Mouse (Mus musculus): ENCODE measurements at regions not wholly inside any gene's neighbourhood (a gene's known extent, or its start where the extent isn't known, plus 50 kb on each side); places are given as distances from the start of the nearest gene placed in this dataset.
A peak's percentile ranks its signal among the peaks of the same experiment; 100 is the strongest.

DNA sequence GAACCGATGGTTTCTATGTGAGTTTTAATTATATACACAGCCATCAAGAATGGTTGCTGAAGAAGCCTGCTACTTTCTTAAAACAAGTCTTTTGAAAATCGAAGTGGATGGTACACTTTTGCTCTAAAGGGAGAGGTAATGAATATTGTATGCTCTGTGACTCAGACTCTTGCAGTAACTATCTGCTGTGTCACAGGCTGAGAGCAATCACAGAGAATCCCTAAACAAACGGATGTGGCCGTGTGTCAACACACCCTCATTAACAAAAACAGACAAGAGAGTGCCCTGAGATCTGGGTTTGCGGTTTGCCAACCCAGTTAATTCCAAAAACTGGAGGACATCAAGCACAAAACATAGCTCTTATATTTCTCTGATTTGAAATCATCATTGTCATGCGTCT is 292.1 kb upstream of the Mmadhc start:
- Histone ChIP-seq H3K27me3 (replicated peaks; ENCODE audit: control insufficient read depth, insufficient read depth, low read length) (no peaks in the 10 kb centered on the region), H3K36me3 (ENCODE audit: control insufficient read depth, insufficient read depth) (no peaks in the 10 kb centered on the region), H3K27ac (ENCODE audit: low read length) (no peak overlapping the region), H3K4me3 (replicated peaks; ENCODE audit: low read length) (no peak overlapping the region), H3K4me1 (replicated peaks; ENCODE audit: control insufficient read depth, insufficient read depth, low read length) (peaks cover 10% of the 10 kb centered on the region), H3K4me2 (ENCODE audit: low read length) (no peak overlapping the region), H3K9me3 (ENCODE audit: control insufficient read depth, low read length) (no peaks in the 10 kb centered on the region), H3K9ac (replicated peaks; ENCODE audit: low read depth, low read length) (no peak overlapping the region)
- ATAC-seq: no peak
- WGBS: 71% methylated on average over 6 of the region's 6 CpGs

DNA sequence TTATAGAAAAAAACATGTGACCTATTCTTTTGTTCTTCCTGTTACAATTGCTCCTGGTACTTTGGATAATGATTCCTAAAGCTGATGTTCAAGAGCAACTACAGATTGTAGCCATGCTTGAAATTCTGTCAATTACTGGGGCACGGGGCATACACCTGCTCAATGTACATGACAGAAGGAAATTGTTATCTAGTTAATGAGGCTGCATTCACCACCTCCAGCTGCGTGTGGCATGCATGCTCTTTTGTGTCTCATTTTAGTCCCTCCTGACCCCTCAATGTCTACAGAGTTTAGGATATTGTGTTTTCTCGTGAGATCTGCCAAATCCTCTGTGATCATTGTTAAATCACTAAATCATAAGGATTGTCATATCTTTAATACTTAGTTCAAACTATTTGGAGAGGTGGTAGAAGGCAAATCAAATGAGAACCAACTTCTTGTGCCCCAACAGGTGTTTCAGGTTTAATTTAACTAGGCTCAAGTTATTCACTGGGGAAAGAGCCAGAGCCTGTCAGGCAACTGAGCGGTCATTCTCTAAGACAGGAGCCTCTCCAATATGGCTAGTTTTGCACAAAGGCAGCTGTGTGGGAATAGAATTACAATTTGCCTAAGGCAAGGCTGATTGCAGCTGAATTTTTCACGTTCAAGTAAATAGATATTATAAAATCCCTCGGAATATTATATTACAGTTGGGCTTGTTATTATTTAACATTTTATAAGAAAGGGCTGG is 289.9 kb upstream of the Mmadhc start:
- H3K27me3 ChIP-seq (replicated peaks; ENCODE audit: control insufficient read depth, insufficient read depth, low read length): no peaks in the 10 kb centered on the region
- H3K9ac ChIP-seq (replicated peaks; ENCODE audit: low read depth, low read length): no peak overlapping the region
- no peaks in the 10 kb centered on the region for H3K9me3 ChIP-seq (ENCODE audit: control insufficient read depth, low read length)
- no peak overlapping the region for H3K4me3 ChIP-seq (replicated peaks; ENCODE audit: low read length)
- no peak overlapping the region for H3K27ac ChIP-seq (ENCODE audit: low read length)
- H3K4me2 ChIP-seq (ENCODE audit: low read length): no peak overlapping the region
- H3K4me1 ChIP-seq (replicated peaks; ENCODE audit: control insufficient read depth, insufficient read depth, low read length): peaks cover 10% of the 10 kb centered on the region
- no peaks in the 10 kb centered on the region for H3K36me3 ChIP-seq (ENCODE audit: control insufficient read depth, insufficient read depth)
- ATAC-seq: peak; percentile 66
- 25% methylated on average over 6 of the region's 6 CpGs for WGBS

DNA sequence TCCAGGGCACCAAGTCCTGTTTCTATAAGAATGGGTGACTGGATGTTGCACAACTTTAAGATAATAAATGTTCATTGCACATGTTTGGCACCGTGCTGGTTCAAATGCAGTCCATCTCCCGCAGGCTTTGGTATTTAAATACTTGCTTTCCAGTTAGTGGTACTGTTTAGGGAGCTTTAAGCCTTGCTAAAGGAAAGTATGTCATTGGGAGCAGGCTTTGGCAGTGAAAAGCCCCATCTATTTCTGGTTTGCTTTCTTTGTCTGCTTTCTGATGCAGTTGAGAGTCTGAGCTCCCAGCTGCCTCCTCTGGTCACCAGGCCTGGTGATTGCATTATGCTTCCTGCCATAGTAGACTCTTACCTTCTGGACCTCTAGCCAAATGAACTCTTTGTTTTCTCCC is 283.0 kb upstream of the Mmadhc start:
- H3K36me3 ChIP-seq (ENCODE audit: control insufficient read depth, insufficient read depth): no peaks in the 10 kb centered on the region
- no peak for ATAC-seq
- H3K27ac ChIP-seq (ENCODE audit: low read length): no peak overlapping the region
- no peak overlapping the region for H3K9ac ChIP-seq (replicated peaks; ENCODE audit: low read depth, low read length)
- no peaks in the 10 kb centered on the region for H3K27me3 ChIP-seq (replicated peaks; ENCODE audit: control insufficient read depth, insufficient read depth, low read length)
- H3K4me1 ChIP-seq (replicated peaks; ENCODE audit: control insufficient read depth, insufficient read depth, low read length): no peaks in the 10 kb centered on the region
- H3K9me3 ChIP-seq (ENCODE audit: control insufficient read depth, low read length): no peaks in the 10 kb centered on the region
- no peak overlapping the region for H3K4me2 ChIP-seq (ENCODE audit: low read length)
- H3K4me3 ChIP-seq (replicated peaks; ENCODE audit: low read length): no peak overlapping the region
- 66% methylated on average over 2 of the region's 2 CpGs for WGBS

DNA sequence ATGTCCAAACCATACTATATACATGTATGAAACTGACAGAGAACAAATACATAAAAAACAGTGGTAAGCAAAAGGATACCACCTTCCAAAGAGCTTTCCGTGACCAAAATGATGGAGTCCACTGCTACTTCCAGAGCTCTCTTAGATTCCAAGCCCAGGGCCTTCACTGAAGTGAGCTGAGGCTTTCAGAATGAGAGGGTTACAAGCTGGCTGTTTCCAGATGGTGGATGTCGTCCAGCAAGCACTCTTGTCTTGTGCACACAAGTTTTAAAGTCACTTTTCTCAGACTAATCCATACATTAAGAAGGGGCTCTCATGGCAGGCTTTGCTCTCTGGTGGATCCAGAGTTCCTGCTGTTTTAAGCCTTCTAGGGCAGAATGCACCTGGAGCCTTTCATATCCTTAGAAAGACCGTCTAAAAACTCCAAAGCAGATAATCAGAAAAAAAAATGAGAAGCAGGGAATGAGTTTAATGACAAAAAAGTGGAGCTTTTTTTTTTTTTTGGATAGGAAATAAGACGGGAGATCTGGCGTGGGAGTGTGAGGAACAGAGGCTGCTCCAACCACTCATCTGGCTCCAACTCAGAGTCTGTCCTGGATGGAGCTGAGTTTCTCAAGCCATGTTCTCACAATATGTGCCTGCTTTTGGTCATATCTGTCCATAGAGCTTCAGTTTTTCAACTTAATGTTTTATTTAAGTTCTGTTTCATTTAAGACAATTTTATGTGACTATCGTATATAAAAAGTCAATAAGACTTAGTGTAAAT is 281.9 kb upstream of the Mmadhc start:
- Histone ChIP-seq H3K9me3 (ENCODE audit: control insufficient read depth, low read length) (no peaks in the 10 kb centered on the region), H3K4me1 (replicated peaks; ENCODE audit: control insufficient read depth, insufficient read depth, low read length) (no peaks in the 10 kb centered on the region), H3K4me3 (replicated peaks; ENCODE audit: low read length) (no peak overlapping the region), H3K9ac (replicated peaks; ENCODE audit: low read depth, low read length) (no peak overlapping the region), H3K36me3 (ENCODE audit: control insufficient read depth, insufficient read depth) (no peaks in the 10 kb centered on the region), H3K27ac (ENCODE audit: low read length) (no peak overlapping the region), H3K27me3 (replicated peaks; ENCODE audit: control insufficient read depth, insufficient read depth, low read length) (no peaks in the 10 kb centered on the region), H3K4me2 (ENCODE audit: low read length) (no peak overlapping the region)
- no peak for ATAC-seq
- WGBS: 76% methylated on average over 6 of the region's 6 CpGs

DNA sequence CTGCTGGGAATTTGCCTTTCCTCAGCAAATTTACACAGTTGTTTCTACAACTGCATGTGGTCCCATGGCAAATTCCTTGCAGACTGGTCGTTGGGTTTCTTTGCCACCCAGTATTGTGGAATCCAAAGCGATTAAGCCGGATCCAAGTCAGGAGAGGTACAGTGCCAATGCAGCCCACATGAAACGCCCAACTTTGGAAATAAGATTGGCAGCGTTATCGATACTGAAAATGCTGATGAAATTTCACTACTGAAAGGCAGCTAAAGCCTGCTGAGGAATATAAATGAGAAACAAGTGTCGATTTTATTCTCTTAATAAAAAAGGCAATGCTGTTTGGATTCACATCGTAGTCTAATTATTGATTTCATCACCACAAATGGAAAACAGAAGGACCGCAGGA is 281.1 kb upstream of the Mmadhc start:
- Histone ChIP-seq H3K27ac (ENCODE audit: low read length) (no peak overlapping the region), H3K27me3 (replicated peaks; ENCODE audit: control insufficient read depth, insufficient read depth, low read length) (no peaks in the 10 kb centered on the region), H3K4me3 (replicated peaks; ENCODE audit: low read length) (no peak overlapping the region), H3K4me2 (ENCODE audit: low read length) (no peak overlapping the region), H3K9me3 (ENCODE audit: control insufficient read depth, low read length) (no peaks in the 10 kb centered on the region), H3K9ac (replicated peaks; ENCODE audit: low read depth, low read length) (no peak overlapping the region), H3K4me1 (replicated peaks; ENCODE audit: control insufficient read depth, insufficient read depth, low read length) (no peaks in the 10 kb centered on the region; the same call in 1 of the 2 replicates), H3K36me3 (ENCODE audit: control insufficient read depth, insufficient read depth) (no peaks in the 10 kb centered on the region)
- ATAC-seq: no peak
- WGBS: 75% methylated on average over 9 of the region's 9 CpGs

DNA sequence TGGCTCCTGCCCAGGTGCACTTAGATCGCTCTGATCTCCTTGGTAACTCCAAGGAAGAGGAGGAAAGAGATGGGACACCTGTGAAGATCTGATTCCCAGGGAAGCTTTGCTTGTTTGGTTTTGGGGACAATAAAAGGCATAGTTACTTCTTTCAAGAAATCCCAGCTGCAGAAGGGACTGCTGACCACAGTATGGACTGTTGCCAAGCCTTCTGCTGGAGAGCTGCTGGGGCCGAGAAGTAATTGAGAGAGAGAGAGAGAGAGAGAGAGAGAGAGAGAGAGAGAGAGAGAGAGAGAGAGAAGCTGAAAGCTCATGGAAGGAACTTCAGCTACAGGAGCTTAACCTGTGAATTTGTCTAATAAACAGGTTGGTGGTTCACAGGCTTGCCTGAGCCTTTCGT is 276.9 kb upstream of the Mmadhc start:
- Histone ChIP-seq H3K36me3 (ENCODE audit: control insufficient read depth, insufficient read depth) (no peaks in the 10 kb centered on the region), H3K9me3 (ENCODE audit: control insufficient read depth, low read length) (no peaks in the 10 kb centered on the region), H3K27me3 (replicated peaks; ENCODE audit: control insufficient read depth, insufficient read depth, low read length) (no peaks in the 10 kb centered on the region), H3K27ac (ENCODE audit: low read length) (no peak overlapping the region), H3K4me2 (ENCODE audit: low read length) (no peak overlapping the region), H3K4me1 (replicated peaks; ENCODE audit: control insufficient read depth, insufficient read depth, low read length) (peaks cover 10% of the 10 kb centered on the region), H3K9ac (replicated peaks; ENCODE audit: low read depth, low read length) (no peak overlapping the region), H3K4me3 (replicated peaks; ENCODE audit: low read length) (no peak overlapping the region)
- ATAC-seq: no peak
- 56% methylated on average over 3 of the region's 3 CpGs for WGBS

DNA sequence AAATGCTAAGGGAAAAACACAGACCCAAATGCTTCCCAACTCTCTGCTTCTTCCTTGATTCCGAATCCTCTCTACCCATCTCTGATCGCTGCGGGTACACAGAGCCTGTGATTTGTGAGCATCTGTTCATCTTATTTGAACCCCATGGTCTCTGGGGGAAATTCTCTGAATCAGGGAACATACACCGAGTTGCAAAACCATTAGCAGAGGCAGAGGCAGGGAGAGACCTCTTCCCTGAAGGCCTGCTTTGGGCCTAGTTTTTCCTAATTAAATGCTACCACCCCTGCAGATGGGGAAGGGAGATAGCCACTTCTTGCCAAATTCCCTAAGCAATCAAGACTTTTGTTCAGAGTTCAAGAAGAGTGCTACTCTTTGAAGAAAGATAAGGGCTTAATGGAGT is 274.4 kb upstream of the Mmadhc start:
- Histone ChIP-seq H3K36me3 (ENCODE audit: control insufficient read depth, insufficient read depth) (no peaks in the 10 kb centered on the region), H3K27me3 (replicated peaks; ENCODE audit: control insufficient read depth, insufficient read depth, low read length) (no peaks in the 10 kb centered on the region), H3K27ac (ENCODE audit: low read length) (no peak overlapping the region), H3K4me3 (replicated peaks; ENCODE audit: low read length) (no peak overlapping the region), H3K4me2 (ENCODE audit: low read length) (no peak overlapping the region), H3K9ac (replicated peaks; ENCODE audit: low read depth, low read length) (no peak overlapping the region), H3K9me3 (ENCODE audit: control insufficient read depth, low read length) (no peaks in the 10 kb centered on the region), H3K4me1 (replicated peaks; ENCODE audit: control insufficient read depth, insufficient read depth, low read length) (peaks cover 12% of the 10 kb centered on the region)
- WGBS: 69% methylated on average over 4 of the region's 4 CpGs
- ATAC-seq: no peak

DNA sequence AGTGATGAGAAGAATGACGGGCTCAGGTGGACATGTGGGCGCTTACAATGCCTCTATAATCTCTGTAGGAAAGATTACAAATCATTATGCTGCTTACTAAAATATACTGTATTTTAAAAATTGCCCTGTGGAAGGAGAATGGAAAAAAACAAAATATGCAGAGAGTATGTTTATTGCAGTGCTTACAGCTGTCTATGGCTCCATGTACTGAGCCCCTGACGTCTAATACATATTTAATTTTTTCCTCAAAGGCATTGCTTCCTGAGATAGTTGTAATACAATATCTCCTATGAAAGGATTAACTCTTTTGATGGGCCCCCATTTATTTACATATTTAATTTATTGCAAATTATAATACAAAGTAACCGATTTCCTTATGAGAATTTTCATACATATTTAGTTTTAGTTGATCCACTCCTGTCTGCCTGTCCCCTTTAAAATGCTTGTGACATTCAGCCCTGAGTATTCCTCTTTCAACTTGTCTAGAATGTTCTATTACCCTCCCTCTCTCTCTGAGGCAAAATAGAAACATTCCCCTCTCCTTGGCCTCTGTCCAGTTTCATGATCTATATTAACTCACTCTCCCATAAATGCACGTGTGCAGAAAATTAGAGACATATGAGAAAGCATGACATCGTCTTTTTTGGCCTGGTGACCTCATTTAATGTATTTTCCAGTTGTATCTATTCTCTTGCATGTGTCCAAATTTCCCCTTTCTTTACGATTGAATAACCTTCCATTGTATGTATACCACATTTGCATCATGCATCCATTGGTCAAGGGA is 273.1 kb upstream of the Mmadhc start:
- ATAC-seq: no peak
- Histone ChIP-seq H3K4me2 (ENCODE audit: low read length) (no peak overlapping the region), H3K9me3 (ENCODE audit: control insufficient read depth, low read length) (no peaks in the 10 kb centered on the region), H3K27ac (ENCODE audit: low read length) (peak overlapping the region; percentile 56), H3K9ac (replicated peaks; ENCODE audit: low read depth, low read length) (no peak overlapping the region), H3K4me1 (replicated peaks; ENCODE audit: control insufficient read depth, insufficient read depth, low read length) (peaks cover 12% of the 10 kb centered on the region), H3K36me3 (ENCODE audit: control insufficient read depth, insufficient read depth) (no peaks in the 10 kb centered on the region), H3K27me3 (replicated peaks; ENCODE audit: control insufficient read depth, insufficient read depth, low read length) (no peaks in the 10 kb centered on the region), H3K4me3 (replicated peaks; ENCODE audit: low read length) (no peak overlapping the region)
- WGBS: 72% methylated on average over 7 of the region's 7 CpGs

DNA sequence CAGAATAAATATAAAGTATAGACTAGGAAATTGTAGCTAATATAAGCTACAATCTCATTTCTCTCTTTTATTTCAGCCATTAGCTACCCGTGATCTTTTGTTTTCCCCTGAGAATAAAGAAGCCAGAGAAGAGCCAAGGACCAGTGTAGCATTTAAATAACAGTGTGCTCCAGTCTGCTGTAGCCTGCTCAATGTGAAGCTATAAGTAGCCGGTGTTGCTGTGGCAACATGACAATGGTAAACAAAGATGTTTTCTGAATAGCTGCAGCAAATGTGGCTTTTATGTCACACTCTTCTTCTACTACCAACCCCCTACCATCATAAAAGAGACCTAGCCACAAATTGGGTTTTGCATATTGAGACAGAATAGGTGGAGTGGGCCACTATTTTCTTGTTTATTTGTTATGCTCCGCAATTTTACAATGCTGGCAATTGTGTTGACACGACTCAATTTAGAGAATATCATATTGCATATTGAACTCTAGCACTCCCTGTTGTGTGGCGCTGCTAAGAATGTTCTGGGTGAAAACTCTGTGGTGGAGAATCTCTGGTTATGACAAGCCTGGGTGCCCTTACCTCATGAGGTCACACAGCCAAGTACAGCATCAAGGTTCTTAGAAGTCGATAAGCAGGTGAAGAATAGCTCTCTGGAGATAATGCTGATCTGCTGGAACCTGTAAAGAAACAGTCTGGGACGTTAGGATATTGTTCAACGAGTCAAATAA is 272.3 kb upstream of the Mmadhc start:
- no peak overlapping the region for H3K9ac ChIP-seq (replicated peaks; ENCODE audit: low read depth, low read length)
- H3K9me3 ChIP-seq (ENCODE audit: control insufficient read depth, low read length): no peaks in the 10 kb centered on the region
- no peak overlapping the region for H3K4me3 ChIP-seq (replicated peaks; ENCODE audit: low read length)
- ATAC-seq: peak; percentile 88
- H3K4me2 ChIP-seq (ENCODE audit: low read length): 0 out of 2 replicates have a peak overlapping the region, but pooled peaks have one; percentile 21
- peak overlapping the region; percentile 56 for H3K27ac ChIP-seq (ENCODE audit: low read length)
- peaks cover 12% of the 10 kb centered on the region for H3K4me1 ChIP-seq (replicated peaks; ENCODE audit: control insufficient read depth, insufficient read depth, low read length)
- H3K36me3 ChIP-seq (ENCODE audit: control insufficient read depth, insufficient read depth): no peaks in the 10 kb centered on the region
- no peaks in the 10 kb centered on the region for H3K27me3 ChIP-seq (replicated peaks; ENCODE audit: control insufficient read depth, insufficient read depth, low read length)
- WGBS: 43% methylated on average over 8 of the region's 8 CpGs
